In the genomic region with DNA sequence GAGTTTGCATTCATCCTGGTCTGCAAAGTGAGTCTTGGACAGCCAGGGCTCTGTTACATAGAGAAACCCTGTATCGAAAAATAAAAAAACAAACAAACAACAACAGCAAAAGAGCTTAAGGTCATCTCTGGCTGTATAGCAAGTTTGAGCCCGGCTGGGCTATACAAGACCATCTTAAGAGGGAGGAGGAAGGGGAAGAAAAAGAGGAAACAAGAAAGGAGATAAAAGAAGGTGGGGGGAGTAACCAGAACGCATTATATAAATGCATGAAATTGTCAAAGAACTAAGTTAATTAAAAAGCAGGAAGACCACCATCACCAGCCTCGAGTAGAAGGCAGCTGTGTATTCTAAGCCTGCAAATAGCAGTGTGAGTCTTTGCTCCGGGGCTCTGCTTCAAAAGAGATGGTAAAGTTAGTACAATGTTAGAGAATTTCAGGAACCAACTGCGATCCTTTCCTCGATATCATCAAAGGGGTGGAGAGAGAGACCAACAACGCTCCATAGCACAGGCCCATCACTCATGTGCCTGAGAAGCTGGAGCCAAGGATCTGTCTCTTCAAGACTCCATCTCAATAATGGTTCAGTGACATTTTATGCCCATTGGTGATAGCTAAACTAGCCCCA, we compare ENCODE assay signal across 50 mouse cellular contexts. TPM values are rescaled to one million over a fixed set of nuclear protein-coding genes. Genes with fewer than 3 reads are reported as not detected.
"Had no signal": no experiment of that assay in that cellular context is flagged by ENCODE, and none has a peak within 500 bp of the region (broad histone marks: within the 10 kb centered on the region; RNA-seq: fewer than 3 reads in every experiment).

No protein-coding gene starts in this region.

- DNase-seq: heart, postnatal 10 days; heart, postnatal 14 days; heart, postnatal 36 days; heart, postnatal 4 days; kidney, adult 11 months; kidney, adult 18-20 months; kidney, adult 2 months; kidney, adult 9 months; kidney, postnatal 10 days; kidney, postnatal 14 days; kidney, postnatal 25 days; kidney, postnatal 36 days; kidney, postnatal 4 days; layer of hippocampus, adult 9-11 months; layer of hippocampus, postnatal 36 days had no signal

- H3K4me1 ChIP-seq: heart, embryonic 10.5 days; heart, embryonic 12.5 days; heart, embryonic 13.5 days; heart, embryonic 15.5 days; hindbrain, embryonic 10.5 days; hindbrain, embryonic 12.5 days; hindbrain, embryonic 13.5 days; hindbrain, embryonic 15.5 days; intestine, embryonic 15.5 days; kidney, embryonic 15.5 days had no signal

- H3K4me3 ChIP-seq: heart, embryonic 10.5 days; heart, embryonic 12.5 days; heart, embryonic 13.5 days; heart, embryonic 15.5 days; hindbrain, embryonic 10.5 days; hindbrain, embryonic 12.5 days; hindbrain, embryonic 13.5 days; hindbrain, embryonic 15.5 days; intestine, embryonic 15.5 days; kidney, embryonic 15.5 days; layer of hippocampus, adult 2 months; left cerebral cortex, adult 2 months had no signal

- H3K9me3 ChIP-seq: heart, embryonic 10.5 days; heart, embryonic 13.5 days; heart, embryonic 15.5 days; hindbrain, embryonic 10.5 days; hindbrain, embryonic 12.5 days; hindbrain, embryonic 13.5 days; hindbrain, embryonic 15.5 days; intestine, embryonic 15.5 days; kidney, embryonic 15.5 days had no signal

- H3K27me3 ChIP-seq: heart, embryonic 12.5 days; heart, embryonic 13.5 days; heart, embryonic 15.5 days; hindbrain, embryonic 12.5 days; hindbrain, embryonic 13.5 days; hindbrain, embryonic 15.5 days; intestine, embryonic 15.5 days; kidney, embryonic 15.5 days had no signal

- H3K36me3 ChIP-seq: heart, embryonic 10.5 days; heart, embryonic 12.5 days; heart, embryonic 13.5 days; heart, embryonic 15.5 days; hindbrain, embryonic 10.5 days; hindbrain, embryonic 12.5 days; hindbrain, embryonic 13.5 days; hindbrain, embryonic 15.5 days; intestine, embryonic 15.5 days; kidney, embryonic 15.5 days had no signal

- H3K27ac ChIP-seq: heart, embryonic 10.5 days; heart, embryonic 13.5 days; heart, embryonic 15.5 days; hindbrain, embryonic 10.5 days; hindbrain, embryonic 12.5 days; hindbrain, embryonic 13.5 days; hindbrain, embryonic 14.5 days; hindbrain, embryonic 15.5 days; hindbrain, postnatal 0 days; intestine, embryonic 15.5 days; kidney, embryonic 15.5 days; kidney, postnatal 0 days; layer of hippocampus, adult 2 months; left cerebral cortex, adult 2 months had no signal

- H3K9ac ChIP-seq: heart, embryonic 12.5 days; heart, embryonic 13.5 days; heart, embryonic 15.5 days; hindbrain, embryonic 12.5 days; hindbrain, embryonic 13.5 days; hindbrain, embryonic 14.5 days; hindbrain, embryonic 15.5 days; intestine, embryonic 15.5 days; kidney, embryonic 15.5 days had no signal

RNA-seq across cellular contexts. Expression of gene Alppl2, which starts 30.6 kb away (rescaled TPM):
- total RNA-seq: heart, postnatal 10 days; heart, postnatal 14 days; heart, postnatal 25 days; heart, postnatal 36 days; heart, postnatal 4 days; hematopoietic stem cell, adult 5-6 weeks; hindbrain, postnatal 0 days; layer of hippocampus, adult 18-20 months; layer of hippocampus, adult 2 months; layer of hippocampus, adult 8-10 months; layer of hippocampus, postnatal 10 days; layer of hippocampus, postnatal 14 days; layer of hippocampus, postnatal 25 days; layer of hippocampus, postnatal 36 days; left cerebral cortex, adult 18-20 months; left cerebral cortex, adult 2 months had no signal
- polyA plus RNA-seq: heart, embryonic 10.5 days; heart, embryonic 11.5 days; heart, embryonic 12.5 days; heart, embryonic 13.5 days; heart, embryonic 14.5 days; heart, embryonic 15.5 days; heart, embryonic 16.5 days; heart, postnatal 0 days; hindbrain, embryonic 10.5 days; hindbrain, embryonic 11.5 days; hindbrain, embryonic 12.5 days; hindbrain, embryonic 13.5 days; hindbrain, embryonic 14.5 days; hindbrain, embryonic 15.5 days; hindbrain, embryonic 16.5 days; hindbrain, postnatal 0 days; inflammation-experienced regulatory T-cells, adult 6 months; intestine, embryonic 14.5 days; intestine, embryonic 15.5 days; intestine, embryonic 16.5 days; intestine, postnatal 0 days; kidney, adult 2 months; kidney, embryonic 14.5 days; kidney, embryonic 15.5 days; kidney, embryonic 16.5 days; kidney, postnatal 0 days had no signal

RNA-seq across cellular contexts. Expression of gene Alpi, which starts 42.3 kb away (rescaled TPM):
- total RNA-seq: heart, postnatal 10 days; heart, postnatal 14 days; heart, postnatal 25 days; heart, postnatal 36 days; heart, postnatal 4 days; hematopoietic stem cell, adult 5-6 weeks; hindbrain, postnatal 0 days; layer of hippocampus, adult 18-20 months; layer of hippocampus, postnatal 10 days; layer of hippocampus, postnatal 25 days; layer of hippocampus, postnatal 36 days; left cerebral cortex, adult 2 months had no signal
- polyA plus RNA-seq: heart, embryonic 10.5 days; heart, embryonic 11.5 days; heart, embryonic 12.5 days; heart, embryonic 13.5 days; heart, embryonic 14.5 days; heart, embryonic 15.5 days; heart, postnatal 0 days; hindbrain, embryonic 10.5 days; hindbrain, embryonic 11.5 days; hindbrain, embryonic 12.5 days; hindbrain, embryonic 13.5 days; hindbrain, embryonic 14.5 days; hindbrain, embryonic 15.5 days; hindbrain, embryonic 16.5 days; hindbrain, postnatal 0 days; inflammation-experienced regulatory T-cells, adult 6 months; kidney, adult 2 months; kidney, embryonic 14.5 days; kidney, embryonic 15.5 days; kidney, postnatal 0 days had no signal
